In the genomic region with DNA sequence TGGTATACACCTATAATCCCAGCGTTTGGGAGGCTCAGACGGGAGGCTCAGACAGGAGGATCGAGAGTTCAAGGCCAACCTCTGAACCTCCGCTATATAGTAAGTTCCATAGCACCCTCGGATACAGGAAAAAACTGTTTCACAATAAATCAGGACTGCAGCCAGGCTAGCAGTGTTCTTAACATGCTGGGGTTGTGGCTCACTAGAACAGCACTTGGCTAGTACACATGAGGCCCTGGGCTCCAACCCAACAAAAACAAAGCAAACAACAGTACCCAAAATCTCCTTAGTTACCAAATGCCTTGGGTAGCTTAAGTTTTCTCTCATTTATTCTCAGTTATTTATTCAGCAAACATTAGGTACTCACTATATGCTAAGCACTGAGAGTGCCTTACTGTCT, we compare ENCODE assay signal across 9 mouse cellular contexts. TPM values are rescaled to one million over a fixed set of nuclear protein-coding genes. Genes with fewer than 3 reads are reported as not detected.
DNase-seq lines count a peak whose midpoint lies in the region; ATAC-seq lines count a peak whose summit lies in the region.
"Had no signal": no experiment of that assay in that cellular context is flagged by ENCODE, and none has a peak within 500 bp of the region (broad histone marks: within the 10 kb centered on the region; RNA-seq: fewer than 3 reads in every experiment).

No protein-coding gene starts in this region.

- ATAC-seq in activated CD4-positive, CD25-positive, alpha-beta regulatory T cell, adult 4 months = no peak
- ATAC-seq in inflammation-experienced regulatory T-cells, adult 6 months = no peak

- peak; percentile 75 for DNase-seq in gastrocnemius, adult 18-20 months (ENCODE audit: low spot score)
- DNase-seq in gastrocnemius, postnatal 4 days (ENCODE audit: low spot score in 2 of 2) = no peak
- peak; percentile 95 for DNase-seq in 3T3-L1 (ENCODE audit: low read depth, low spot score)
- DNase-seq in heart, adult 11 months = peak; percentile 98
- DNase-seq in kidney, postnatal 25 days = peak; percentile 68 to 69
- DNase-seq in layer of hippocampus, postnatal 36 days = no peak
- DNase-seq: thymus, adult 2 months had no signal

RNA-seq across cellular contexts. Expression of gene Tspan9, which starts 21.7 kb away (rescaled TPM):
- 10 to 100 TPM; 31.2 to 47.6 TPM for total RNA-seq in gastrocnemius, adult 18-20 months (2021)
- 100 to 1,000 TPM; 151 to 194 TPM for total RNA-seq in gastrocnemius, postnatal 4 days (2021)
- polyA plus RNA-seq in activated CD4-positive, CD25-positive, alpha-beta regulatory T cell, adult 4 months (2017; shearing (Covaris generic)) = under 1 TPM; 0.08 to 0.23 TPM
- total RNA-seq in layer of hippocampus, postnatal 36 days (2021) = 10 to 100 TPM; 52.5 to 52.8 TPM
- 1 to 10 TPM in 1 of 3 experiments, under 1 TPM in 1, not detected in 1; 0.36 to 1.3 TPM for polyA plus RNA-seq in inflammation-experienced regulatory T-cells, adult 6 months (2017; shearing (Covaris generic))

Comparison
In these comparisons a context has a peak if more than half of its experiments do, and no peak if none do; other contexts are left out.
1. DNase-seq: peak in gastrocnemius, adult 18-20 months (single experiment), 3T3-L1 (single experiment), heart, adult 11 months (single experiment) and kidney, postnatal 25 days (2 of 2); none in gastrocnemius, postnatal 4 days (0 of 2) and layer of hippocampus, postnatal 36 days (0 of 2).